Mouse (Mus musculus) c-Kit-negative CD71-positive TER-119-positive erythroid progenitor cells, embryonic 14.5 days (primary cell): ENCODE measurements around the gene Ranbp9.
A peak's percentile ranks its signal among the peaks of the same experiment; 100 is the strongest.
"Not testable (repeated sequence)": the region's sequence is repeated elsewhere in the genome, so short reads cannot be mapped to it uniquely, and the experiment has no call there.

Experiments
- DNase-seq: peaks from one replicate; pipeline ENCODE4 v3.0.0-alpha.2; 2013; ENCODE audit warnings: low read depth, low spot score

Gene Ranbp9

GRCm38 (mm10) chr13:43496660-43497059, 15.6 kb upstream of the Ranbp9 start:
- no peak for DNase-seq

GRCm38 (mm10) chr13:43495645-43496044, 14.6 kb upstream of the Ranbp9 start:
- DNase-seq = no peak

- no peak for DNase-seq
Observed at GRCm38 (mm10) chr13:43493725-43494124, 12.6 kb upstream of the Ranbp9 start.

DNA sequence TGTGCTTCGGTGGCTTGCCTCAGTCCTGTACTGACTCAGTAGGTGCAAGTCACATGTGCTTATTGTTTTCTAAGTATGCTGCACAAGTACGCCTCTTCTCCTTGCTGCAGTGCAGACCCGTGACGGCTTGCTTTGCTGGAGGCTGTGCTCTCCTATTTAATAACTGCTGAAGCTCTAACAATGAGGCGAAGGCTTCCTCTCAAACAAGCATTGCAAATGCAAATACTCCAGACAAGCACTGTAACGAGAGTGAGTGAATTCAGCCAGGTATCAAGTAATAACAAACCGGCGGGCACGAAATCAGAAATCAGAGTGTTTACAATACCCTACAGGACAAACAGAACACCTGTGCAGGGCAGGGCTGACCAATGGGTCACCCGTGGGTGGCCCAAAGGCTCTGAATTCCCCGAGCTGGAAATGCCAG, 12.0 kb upstream of the Ranbp9 start:
- DNase-seq = no peak

DNA sequence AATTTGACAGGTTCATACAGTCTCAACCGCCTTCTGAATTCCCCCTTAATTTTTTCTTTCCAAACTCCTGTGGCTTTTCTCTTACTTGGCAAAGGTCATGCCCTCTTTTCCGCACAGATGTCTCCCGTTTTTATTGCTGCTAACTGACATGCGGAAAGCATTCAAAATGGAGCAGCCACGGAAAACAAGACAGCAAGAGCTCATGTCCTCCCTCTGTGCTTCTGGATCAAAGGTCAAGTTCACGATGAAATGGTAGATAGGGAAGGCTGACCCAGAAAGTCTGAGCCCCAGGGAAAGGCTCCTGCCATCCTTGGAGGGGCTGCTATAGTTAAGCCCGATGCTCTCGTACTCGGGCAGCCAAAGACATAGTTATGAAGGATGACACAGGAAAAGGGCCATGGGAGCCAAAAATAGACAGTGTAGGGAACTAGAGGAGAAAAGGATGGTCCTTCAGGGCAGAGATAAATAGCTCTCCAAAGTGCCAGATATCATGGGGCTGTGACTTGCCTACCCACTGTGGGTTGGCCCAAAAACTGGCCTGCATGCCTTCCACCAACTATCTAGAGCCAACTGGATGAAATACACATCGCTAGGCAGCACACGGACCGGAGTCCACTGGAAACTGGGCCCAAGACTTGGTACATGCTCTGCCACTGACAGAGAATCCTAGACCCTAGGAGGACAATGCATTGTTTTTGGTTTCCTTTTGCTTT, 5.6 kb upstream of the Ranbp9 start:
- no peak for DNase-seq

DNA sequence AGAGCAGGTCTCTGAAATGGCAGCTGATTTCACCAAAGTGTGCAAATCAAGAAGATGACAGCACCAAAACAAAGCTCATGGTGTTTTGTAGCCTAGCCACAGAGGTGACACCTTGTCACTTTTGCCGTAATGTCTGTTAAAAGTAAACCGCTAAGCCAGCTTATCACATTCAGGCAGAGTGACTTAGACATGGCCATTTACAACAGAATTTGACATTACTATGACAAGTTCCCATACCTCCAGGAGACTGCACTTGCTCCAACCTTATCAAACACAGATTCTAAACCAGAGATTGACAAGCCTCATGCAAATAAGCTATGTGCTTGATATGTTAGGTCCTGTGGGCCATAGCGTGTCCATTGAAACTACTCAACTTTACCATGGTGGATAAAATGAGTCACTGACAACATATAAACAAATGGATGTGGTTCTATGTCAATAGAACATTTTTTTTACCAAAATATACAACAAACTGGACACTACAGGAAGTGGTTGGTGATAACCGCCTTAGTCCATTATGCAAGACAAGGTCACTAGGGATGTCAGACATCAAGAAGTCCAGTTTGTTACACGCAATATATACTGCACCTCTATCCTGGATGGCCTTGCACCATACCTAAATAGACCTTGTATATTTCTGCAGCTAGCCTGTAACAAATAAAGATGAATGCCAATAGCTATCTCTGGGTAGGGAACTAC, 4.3 kb upstream of the Ranbp9 start:
- no peak for DNase-seq

DNA sequence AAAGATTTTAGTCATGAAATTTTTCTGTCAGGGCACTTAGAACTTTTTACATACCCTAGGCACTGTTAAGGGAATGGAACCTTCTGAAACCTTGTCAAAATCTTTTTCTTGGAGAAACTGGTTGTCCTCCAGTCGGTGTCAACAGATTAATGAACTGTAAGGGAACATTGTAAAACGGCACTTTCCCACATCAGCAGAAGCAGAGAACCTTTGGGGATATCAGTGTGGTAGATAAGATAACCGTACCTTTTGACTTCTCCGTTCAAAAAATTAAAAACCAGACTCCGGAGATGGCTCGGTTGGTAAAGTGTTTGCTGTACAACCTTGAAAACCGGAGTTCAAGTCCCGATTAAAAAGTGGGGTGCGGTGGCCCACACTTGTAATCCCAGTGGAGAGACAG, 1.7 kb upstream of the Ranbp9 start:
- no peak for DNase-seq

GRCm38 (mm10) chr13:43481859-43482245, 770 bp upstream of the Ranbp9 start:
- DNase-seq = no peak

DNA sequence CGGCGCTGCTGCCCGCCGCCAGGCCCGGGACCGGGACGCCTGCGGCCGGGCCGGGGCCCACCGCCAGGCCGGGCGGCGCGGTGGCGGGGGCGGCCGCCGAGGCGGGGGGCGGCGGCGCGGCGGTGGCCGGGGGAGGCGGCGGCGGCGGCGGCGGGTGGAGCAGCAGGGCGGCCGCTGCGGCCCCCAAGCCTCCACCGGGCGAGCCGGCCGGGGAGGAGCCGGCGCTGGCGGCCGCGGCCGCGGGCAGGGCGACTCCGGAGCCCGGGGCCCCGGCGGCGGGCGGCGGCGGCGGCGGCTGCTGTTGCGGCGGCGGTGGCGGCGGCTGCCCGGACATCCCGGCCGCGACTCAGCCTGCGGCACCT, 506 bp downstream of the Ranbp9 start:
- no peak for DNase-seq

GRCm38 (mm10) chr13:43479767-43480571, 1.1 kb downstream of the Ranbp9 start:
- peak; percentile 27 for DNase-seq

- DNase-seq = peak; percentile 5
Observed at GRCm38 (mm10) chr13:43479024-43479705, 1.9 kb downstream of the Ranbp9 start.

DNA sequence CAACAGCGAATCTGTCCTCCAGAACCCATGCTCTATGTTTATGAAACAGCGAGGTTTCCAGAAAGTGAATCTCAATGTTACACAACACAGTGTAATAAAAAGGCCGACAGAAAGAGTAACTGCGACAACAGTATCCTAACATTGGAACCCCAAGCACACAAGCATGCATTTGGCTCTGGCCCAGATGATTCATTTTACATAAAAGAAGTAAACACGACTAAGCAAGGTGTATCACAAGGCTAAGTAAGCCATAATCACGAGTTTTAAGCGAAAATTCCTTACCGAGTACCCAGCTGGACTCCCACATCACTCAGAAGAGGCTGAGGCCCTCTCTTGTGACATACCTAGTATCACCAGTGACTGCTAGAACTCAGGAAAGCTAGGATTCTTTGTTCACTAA, 2.5 kb downstream of the Ranbp9 start:
- peak; percentile 9 for DNase-seq

DNA sequence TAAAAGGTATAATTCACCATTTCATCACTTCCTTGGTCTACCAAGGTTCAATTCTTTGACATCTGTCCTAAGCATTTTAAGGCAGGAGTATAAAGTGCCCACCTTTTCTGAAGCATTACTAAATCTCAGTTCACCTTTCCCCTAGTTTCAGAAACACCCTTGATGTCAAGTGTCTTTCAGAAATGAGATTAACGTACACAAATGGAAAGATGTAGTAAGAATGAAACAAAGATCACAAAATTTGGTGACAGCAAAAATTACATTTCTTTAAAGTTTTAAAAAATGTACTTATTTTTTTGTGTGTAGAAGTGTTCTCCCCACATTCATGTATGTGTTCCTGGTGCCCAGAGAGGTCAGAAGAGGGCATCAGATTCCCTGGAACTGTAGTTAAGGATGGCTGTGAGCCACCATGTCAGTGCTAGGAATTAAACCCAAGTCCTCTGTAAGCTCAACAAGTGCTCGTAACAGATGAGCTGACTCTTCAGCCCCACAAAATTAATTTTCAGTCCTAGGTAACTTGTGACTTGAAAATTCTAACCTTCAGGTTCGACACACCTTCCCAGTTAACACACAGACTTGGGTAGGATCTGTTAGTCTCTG, 3.9 kb downstream of the Ranbp9 start:
- DNase-seq = no peak

DNA sequence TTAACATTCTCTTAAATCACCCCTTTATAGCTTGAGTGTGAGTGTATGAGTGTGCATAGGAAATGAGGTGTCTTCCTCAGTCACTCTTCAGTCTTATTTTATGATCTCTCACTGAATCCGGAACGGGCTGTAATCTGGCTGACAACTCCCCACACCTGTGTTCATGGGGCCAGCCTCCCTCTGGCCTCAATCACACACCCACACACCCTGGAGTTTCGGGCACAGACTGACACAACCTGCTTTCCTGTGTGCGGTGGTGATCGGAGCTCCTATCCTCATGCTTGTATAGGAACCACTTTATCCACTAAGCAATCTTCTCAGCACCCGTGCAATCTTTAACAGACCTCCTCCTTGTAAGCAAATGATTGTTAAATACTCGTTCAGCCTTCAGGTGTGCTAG, 4.9 kb downstream of the Ranbp9 start:
- DNase-seq = no peak

- no peak for DNase-seq
Observed at GRCm38 (mm10) chr13:43474722-43475121, 6.4 kb downstream of the Ranbp9 start.

DNA sequence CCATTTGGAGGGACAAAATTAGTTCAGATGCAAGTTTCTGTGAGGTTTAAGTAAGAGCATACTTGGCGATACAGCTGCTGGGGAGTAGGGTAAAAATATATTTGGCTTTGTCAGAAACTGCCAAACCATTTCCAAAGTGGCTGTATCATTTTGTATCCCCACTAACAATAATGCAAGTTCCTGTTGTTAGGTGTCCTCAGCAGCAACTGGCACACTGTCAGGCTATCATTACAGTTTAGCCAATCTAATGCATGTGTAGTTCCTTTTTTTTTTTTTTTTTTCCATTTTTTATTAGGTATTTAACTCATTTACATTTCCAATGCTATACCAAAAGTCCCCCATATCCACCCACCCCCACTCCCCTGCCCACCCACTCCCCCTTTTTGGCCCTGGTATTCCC, 9.2 kb downstream of the Ranbp9 start:
- not testable (repeated sequence) for DNase-seq

DNA sequence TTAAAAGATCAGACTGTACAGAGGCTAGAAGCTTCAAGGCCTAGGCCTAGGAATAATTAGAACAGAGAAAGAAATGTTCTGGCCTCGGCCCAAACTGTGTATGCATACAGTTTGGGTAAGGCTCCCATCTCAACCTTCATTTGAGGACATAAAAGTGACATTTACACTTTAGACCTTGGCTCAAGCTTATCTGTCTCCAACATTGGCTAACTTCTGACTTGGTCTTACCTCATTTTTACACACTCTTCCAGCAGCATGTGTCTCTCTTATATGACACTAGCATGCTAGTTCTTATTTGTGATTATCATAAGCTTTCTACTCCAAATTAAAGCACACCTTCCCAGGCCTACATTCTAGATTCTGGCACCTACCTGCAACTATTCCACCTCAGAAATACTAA, 11.5 kb downstream of the Ranbp9 start:
- DNase-seq = no peak

DNA sequence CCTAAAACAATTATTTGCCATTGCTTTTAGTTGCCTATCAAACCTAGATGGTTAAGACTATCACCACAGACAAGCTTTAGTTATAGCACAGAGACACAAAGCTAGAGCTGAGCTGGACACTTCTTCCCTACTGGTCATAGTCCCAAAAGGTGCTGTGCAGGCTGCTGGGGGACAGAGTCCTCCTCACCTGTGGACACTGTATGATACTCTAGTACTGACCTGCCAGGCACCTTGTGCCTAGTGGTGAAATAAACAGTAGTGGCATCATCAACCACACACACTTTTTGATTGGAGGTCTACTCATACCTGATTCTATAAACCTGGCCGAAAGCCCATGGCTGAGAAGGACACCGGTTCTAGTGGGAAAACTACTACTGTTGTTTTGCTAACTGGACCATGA, 16.5 kb downstream of the Ranbp9 start:
- DNase-seq = no peak

- DNase-seq = no peak
Observed at GRCm38 (mm10) chr13:43457161-43457560, 23.9 kb downstream of the Ranbp9 start.

DNA sequence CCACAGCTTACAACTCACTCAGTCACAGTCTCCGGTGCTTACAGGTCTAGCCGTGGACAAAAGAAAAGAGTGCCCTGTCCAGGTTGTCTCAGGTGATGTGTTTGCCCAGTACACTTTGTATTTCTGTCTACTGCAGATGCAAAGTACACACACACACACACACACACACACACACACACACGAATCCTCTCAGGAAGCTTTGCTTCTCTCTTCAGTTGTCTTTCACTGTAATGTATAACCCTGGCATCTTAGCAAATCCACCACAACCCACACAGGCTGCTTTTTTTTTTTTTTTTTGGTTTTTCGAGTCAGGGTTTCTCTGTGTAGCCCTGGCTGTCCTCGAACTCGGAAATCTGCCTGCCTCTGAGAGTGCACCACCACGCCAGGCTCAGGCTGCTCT, 26.7 kb downstream of the Ranbp9 start:
- no peak for DNase-seq

DNA sequence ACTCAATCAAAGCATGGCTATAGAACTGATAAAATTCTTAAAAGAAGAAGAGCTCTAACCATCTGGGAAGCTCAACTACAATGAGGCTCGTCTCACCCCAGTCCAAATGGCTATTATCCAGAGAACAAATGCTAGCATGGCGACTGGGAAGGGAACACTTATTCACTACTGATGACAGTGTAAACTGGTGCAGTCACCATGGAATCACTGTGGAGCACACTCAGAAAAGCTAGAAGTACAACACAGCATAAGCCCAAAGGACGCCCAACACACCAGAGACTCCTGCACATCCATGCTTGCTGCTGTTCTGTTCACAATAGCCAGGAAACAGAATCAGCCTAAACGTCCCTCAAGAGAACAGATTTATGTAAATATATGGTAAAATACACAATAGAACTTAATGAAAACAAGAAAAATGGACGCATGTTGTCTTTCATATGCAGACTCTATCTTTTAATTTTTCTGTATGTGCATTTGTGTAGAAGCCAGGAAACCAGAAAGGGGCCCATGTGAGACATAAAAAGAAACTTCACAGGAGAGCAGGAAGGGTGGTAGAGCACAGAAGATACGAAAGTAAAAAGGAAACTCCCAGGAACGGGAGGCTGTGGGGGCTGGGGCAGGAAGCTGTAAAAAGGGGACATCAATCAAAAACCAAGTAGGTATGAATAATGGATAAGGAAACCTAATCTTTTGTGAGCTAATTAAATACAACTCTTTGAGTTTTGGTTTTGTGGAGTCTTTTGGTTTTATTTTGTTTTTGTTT, 28.1 kb downstream of the Ranbp9 start:
- DNase-seq = no peak
